Mouse (Mus musculus) midbrain, embryonic 15.5 days (tissue): ENCODE measurements around the gene Slc28a1. TPM values are rescaled to one million over a fixed set of nuclear protein-coding genes. Genes with fewer than 3 reads are reported as not detected.
"Not testable (repeated sequence)": the region's sequence is repeated elsewhere in the genome, so short reads cannot be mapped to it uniquely, and the experiment has no call there.

Experiments
- ATAC-seq: fragments of 200-750 bp; cut with Nextera tagmentation; replicated peaks from 2 replicates; pipeline ENCODE4 v1.8.0; 2017; ENCODE audit warnings: moderate TSS enrichment
- H3K27ac ChIP-seq: fragments of 300-500 bp; sonication (generic); 2 replicates; pipeline ENCODE4 v1.5.1; 2015; ENCODE audit warnings: mild to moderate bottlenecking, inconsistent platforms
- H3K27me3 ChIP-seq: fragments of 300-500 bp; sonication (generic); replicated peaks from 2 replicates; pipeline ENCODE4 v1.6.1; 2015; ENCODE audit warnings: inconsistent platforms
- H3K36me3 ChIP-seq: fragments of 300-500 bp; sonication (generic); replicated peaks from 2 replicates; pipeline ENCODE4 v1.6.1; 2015; ENCODE audit warnings: inconsistent platforms
- H3K4me1 ChIP-seq: fragments of 300-500 bp; sonication (generic); 2 replicates; pipeline ENCODE4 v1.6.1; 2015; ENCODE audit warnings: inconsistent platforms
- H3K4me2 ChIP-seq: fragments of 300-500 bp; sonication (generic); 2 replicates; pipeline ENCODE4 v1.6.1; 2015; ENCODE audit warnings: inconsistent platforms, mild to moderate bottlenecking, moderate library complexity
- H3K4me3 ChIP-seq: fragments of 300-500 bp; sonication (generic); 2 replicates; pipeline ENCODE4 v1.5.1; 2015; ENCODE audit warnings: mild to moderate bottlenecking, inconsistent platforms
- H3K9ac ChIP-seq: fragments of 300-500 bp; sonication (generic); 2 replicates; pipeline ENCODE4 v1.6.1; 2015; ENCODE audit warnings: mild to moderate bottlenecking, inconsistent platforms
- H3K9me3 ChIP-seq: fragments of 300-500 bp; sonication (generic); 2 replicates; pipeline ENCODE4 v1.6.1; 2016; ENCODE audit warnings: inconsistent platforms
- WGBS: fragments of 180-500 bp; shearing (Covaris S2); methylation state at CpG from one replicate; pipeline ENCODE4 v1.1.7; 2015; ENCODE audit warnings: mixed read lengths; 5-methylcytosine and 5-hydroxymethylcytosine counted together
- polyA plus RNA-seq: library from polyadenylated mRNA; unstranded; fragments of >200 nt; fragmentation: Nextera tagmentation; extraction: Ambion mirVana; gene quantifications from 2 replicates; pipeline ENCODE4 v1.2.1, GENCODE M21; 2015

Gene Slc28a1
- polyA plus RNA-seq, 1 experiment from 2014 or later = not detected

GRCm38 (mm10) chr7:81182492-81183175 is 68.0 kb downstream of the Slc28a1 start:
- no peak overlapping the region for H3K9ac ChIP-seq
- no peak for ATAC-seq
- H3K36me3 ChIP-seq = no peaks in the 10 kb centered on the region
- no peak overlapping the region for H3K4me2 ChIP-seq
- 84% methylated on average over 10 of the region's 10 CpGs for WGBS
- H3K9me3 ChIP-seq = no peaks in the 10 kb centered on the region
- H3K27me3 ChIP-seq = no peaks in the 10 kb centered on the region
- no peak overlapping the region for H3K4me3 ChIP-seq
- no peak overlapping the region for H3K27ac ChIP-seq
- H3K4me1 ChIP-seq = no peaks in the 10 kb centered on the region

- Histone ChIP-seq H3K27me3 (no peaks in the 10 kb centered on the region), H3K27ac (no peak overlapping the region), H3K9ac (no peak overlapping the region), H3K4me1 (no peaks in the 10 kb centered on the region), H3K9me3 (no peaks in the 10 kb centered on the region), H3K4me3 (no peak overlapping the region), H3K36me3 (no peaks in the 10 kb centered on the region), H3K4me2 (no peak overlapping the region)
- no peak for ATAC-seq
These were observed 68.6 kb downstream of the Slc28a1 start for GRCm38 (mm10) chr7:81183181-81183580.

- Histone ChIP-seq H3K4me1 (no peaks in the 10 kb centered on the region), H3K4me2 (no peak overlapping the region), H3K36me3 (no peaks in the 10 kb centered on the region), H3K27ac (no peak overlapping the region), H3K9me3 (no peaks in the 10 kb centered on the region), H3K9ac (no peak overlapping the region), H3K27me3 (no peaks in the 10 kb centered on the region), H3K4me3 (no peak overlapping the region)
- ATAC-seq = no peak
- 86% methylated on average over 2 of the region's 2 CpGs for WGBS
These were observed 69.5 kb downstream of the Slc28a1 start for GRCm38 (mm10) chr7:81184136-81184535.

- H3K9me3 ChIP-seq = no peaks in the 10 kb centered on the region
- H3K9ac ChIP-seq = no peak overlapping the region
- no peaks in the 10 kb centered on the region for H3K27me3 ChIP-seq
- no peak overlapping the region for H3K27ac ChIP-seq
- no peak for ATAC-seq
- no peaks in the 10 kb centered on the region for H3K4me1 ChIP-seq
- H3K36me3 ChIP-seq = no peaks in the 10 kb centered on the region
- H3K4me2 ChIP-seq = no peak overlapping the region
- no peak overlapping the region for H3K4me3 ChIP-seq
- 93% methylated on average over 1 of the region's 1 CpGs for WGBS
These were observed 70.1 kb downstream of the Slc28a1 start for GRCm38 (mm10) chr7:81184651-81185050.

GRCm38 (mm10) chr7:81186036-81186435 is 71.4 kb downstream of the Slc28a1 start:
- H3K9me3 ChIP-seq, ATAC-seq: not testable (repeated sequence)

GRCm38 (mm10) chr7:81189180-81189579 is 74.6 kb downstream of the Slc28a1 start:
- H3K27me3 ChIP-seq = no peaks in the 10 kb centered on the region
- ATAC-seq = no peak
- H3K36me3 ChIP-seq = no peaks in the 10 kb centered on the region
- no peak overlapping the region for H3K9ac ChIP-seq
- no peaks in the 10 kb centered on the region for H3K4me1 ChIP-seq
- no peaks in the 10 kb centered on the region for H3K9me3 ChIP-seq
- no peak overlapping the region for H3K4me2 ChIP-seq
- no peak overlapping the region for H3K27ac ChIP-seq
- H3K4me3 ChIP-seq = no peak overlapping the region
- WGBS = 88% methylated on average over 9 of the region's 9 CpGs

More at GRCm38 (mm10) chr7:81186036-81186435, 71.4 kb downstream of the Slc28a1 start:
- H3K36me3 ChIP-seq, H3K27ac ChIP-seq, H3K4me1 ChIP-seq, H3K4me2 ChIP-seq, H3K4me3 ChIP-seq, H3K27me3 ChIP-seq, H3K9ac ChIP-seq: not testable (repeated sequence)

GRCm38 (mm10) chr7:81195509-81195908 is 80.9 kb downstream of the Slc28a1 start:
- H3K4me3 ChIP-seq = no peak overlapping the region
- H3K4me2 ChIP-seq = no peak overlapping the region
- no peaks in the 10 kb centered on the region for H3K36me3 ChIP-seq
- ATAC-seq = no peak
- H3K9ac ChIP-seq = no peak overlapping the region
- 75% methylated on average over 4 of the region's 4 CpGs for WGBS
- H3K9me3 ChIP-seq = no peaks in the 10 kb centered on the region
- no peaks in the 10 kb centered on the region for H3K27me3 ChIP-seq
- no peaks in the 10 kb centered on the region for H3K4me1 ChIP-seq
- no peak overlapping the region for H3K27ac ChIP-seq

- no peak overlapping the region for H3K4me2 ChIP-seq
- H3K9ac ChIP-seq = no peak overlapping the region
- H3K4me1 ChIP-seq = no peaks in the 10 kb centered on the region
- no peak for ATAC-seq
- 66% methylated on average over 3 of the region's 3 CpGs for WGBS
- H3K27me3 ChIP-seq = no peaks in the 10 kb centered on the region
- H3K36me3 ChIP-seq = no peaks in the 10 kb centered on the region
- no peaks in the 10 kb centered on the region for H3K9me3 ChIP-seq
- no peak overlapping the region for H3K27ac ChIP-seq
- H3K4me3 ChIP-seq = no peak overlapping the region
These were observed 82.2 kb downstream of the Slc28a1 start for GRCm38 (mm10) chr7:81196796-81197195.

- no peaks in the 10 kb centered on the region for H3K36me3 ChIP-seq
- H3K27me3 ChIP-seq = no peaks in the 10 kb centered on the region
- WGBS = 46% methylated on average over 4 of the region's 4 CpGs
- no peak overlapping the region for H3K27ac ChIP-seq
- H3K4me3 ChIP-seq = no peak overlapping the region
- no peak overlapping the region for H3K4me2 ChIP-seq
- no peak for ATAC-seq
- H3K9me3 ChIP-seq = no peaks in the 10 kb centered on the region
- H3K9ac ChIP-seq = no peak overlapping the region
- H3K4me1 ChIP-seq = no peaks in the 10 kb centered on the region
These were observed 83.9 kb downstream of the Slc28a1 start for GRCm38 (mm10) chr7:81198538-81198937.

GRCm38 (mm10) chr7:81199109-81199508 is 84.5 kb downstream of the Slc28a1 start:
- Histone ChIP-seq H3K4me2 (no peak overlapping the region), H3K9ac (no peak overlapping the region), H3K27me3 (no peaks in the 10 kb centered on the region), H3K27ac (no peak overlapping the region), H3K4me1 (no peaks in the 10 kb centered on the region), H3K36me3 (no peaks in the 10 kb centered on the region), H3K9me3 (no peaks in the 10 kb centered on the region), H3K4me3 (no peak overlapping the region)
- no peak for ATAC-seq
- 73% methylated on average over 5 of the region's 5 CpGs for whole genome bisulfite sequencing

- H3K27ac ChIP-seq = no peak overlapping the region
- WGBS = 69% methylated on average over 4 of the region's 4 CpGs
- no peaks in the 10 kb centered on the region for H3K27me3 ChIP-seq
- ATAC-seq = no peak
- no peak overlapping the region for H3K4me2 ChIP-seq
- H3K36me3 ChIP-seq = no peaks in the 10 kb centered on the region
- H3K9ac ChIP-seq = no peak overlapping the region
- H3K9me3 ChIP-seq = no peaks in the 10 kb centered on the region
- H3K4me3 ChIP-seq = no peak overlapping the region
- H3K4me1 ChIP-seq = no peaks in the 10 kb centered on the region
These were observed 85.2 kb downstream of the Slc28a1 start for GRCm38 (mm10) chr7:81199757-81200156.

- no peaks in the 10 kb centered on the region for H3K9me3 ChIP-seq
- H3K4me2 ChIP-seq = no peak overlapping the region
- no peak overlapping the region for H3K27ac ChIP-seq
- no peaks in the 10 kb centered on the region for H3K4me1 ChIP-seq
- H3K4me3 ChIP-seq = no peak overlapping the region
- no peak overlapping the region for H3K9ac ChIP-seq
- H3K36me3 ChIP-seq = no peaks in the 10 kb centered on the region
- no peaks in the 10 kb centered on the region for H3K27me3 ChIP-seq
- no peak for ATAC-seq
- WGBS = 54% methylated on average over 5 of the region's 5 CpGs
These were observed 87.8 kb downstream of the Slc28a1 start for GRCm38 (mm10) chr7:81202389-81202788.

- 87% methylated on average over 10 of the region's 10 CpGs for WGBS
- not testable (repeated sequence) for ATAC-seq
These were observed 89.0 kb downstream of the Slc28a1 start for GRCm38 (mm10) chr7:81203576-81203975.

More at GRCm38 (mm10) chr7:81203576-81203975, 89.0 kb downstream of the Slc28a1 start:
- not testable (repeated sequence) for H3K4me3 ChIP-seq, H3K27ac ChIP-seq, H3K4me2 ChIP-seq, H3K9ac ChIP-seq, H3K4me1 ChIP-seq, H3K27me3 ChIP-seq, H3K36me3 ChIP-seq, H3K9me3 ChIP-seq
